ENCODE assay signal across 25 mouse cellular contexts in the genomic region with DNA sequence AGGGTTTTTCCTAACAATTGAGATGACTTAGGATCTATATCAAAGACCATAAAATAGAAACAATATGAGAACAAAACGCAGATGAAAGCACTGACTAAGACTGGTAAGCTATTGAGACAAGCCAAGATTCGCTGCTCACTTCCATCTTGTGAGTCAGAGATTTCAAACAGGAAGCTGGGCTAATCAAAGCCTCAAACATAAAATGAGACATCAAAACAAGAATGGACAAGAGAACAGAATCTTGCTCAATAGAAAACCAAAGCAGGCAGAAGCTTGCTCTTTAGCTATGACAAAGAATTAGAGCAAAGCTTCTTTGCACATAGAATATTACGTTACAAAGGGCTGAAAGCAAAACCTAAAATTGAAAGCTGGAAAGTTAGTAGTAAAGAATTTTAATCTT.
DNase-seq lines count a peak whose midpoint lies in the region; ATAC-seq and TF ChIP-seq lines count a peak whose summit lies in the region.
"Had no signal": no experiment of that assay in that cellular context is flagged by ENCODE, and none has a peak within 500 bp of the region (broad histone marks: within the 10 kb centered on the region; RNA-seq: fewer than 3 reads in every experiment).

No protein-coding gene starts in this region.

- no peak overlapping the region for H3K4me3 ChIP-seq in MEL (ENCODE audit: control insufficient read depth in 1 of 2, insufficient read depth in 1 of 2, low read depth in 2 of 2, low read length in 2 of 2)
- H3K4me3 ChIP-seq in midbrain, embryonic 13.5 days (replicated peaks): no peak overlapping the region
- H3K4me3 ChIP-seq: embryonic facial prominence, embryonic 13.5 days; gastrocnemius, adult 2 months; heart, embryonic 12.5 days; heart, embryonic 15.5 days had no signal

- ATAC-seq in midbrain, embryonic 13.5 days: no peak
- ATAC-seq: forebrain, embryonic 14.5 days; forebrain, postnatal 0 days; hindbrain, postnatal 0 days; inflammation-experienced regulatory T-cells, adult 6 months; intestine, embryonic 16.5 days had no signal

- no peak for TF ChIP-seq RAD21 in MEL (IDR thresholded peaks at IDR 0.05; ENCODE audit: low read depth, low read length)

- 74% methylated on average over 3 of the region's 3 CpGs for WGBS in midbrain, embryonic 13.5 days

- H3K27me3 ChIP-seq in MEL (ENCODE audit: control insufficient read depth in 1 of 2, insufficient read depth in 2 of 2, low read length in 2 of 2): no peaks in the 10 kb centered on the region
- no peaks in the 10 kb centered on the region for H3K27me3 ChIP-seq in midbrain, embryonic 13.5 days
- H3K27me3 ChIP-seq: embryonic facial prominence, embryonic 13.5 days; heart, embryonic 12.5 days; heart, embryonic 15.5 days had no signal

- intact Hi-C loops in left cerebral cortex, postnatal 36 days (cut with DNase I): no loop called here
- intact Hi-C loops in heart, postnatal 10 days (cut with DNase I): no loop called here

- H3K4me1 ChIP-seq in MEL (ENCODE audit: control insufficient read depth in 1 of 2, insufficient read depth in 2 of 2, low read length in 2 of 2): no peaks in the 10 kb centered on the region
- no peaks in the 10 kb centered on the region for H3K4me1 ChIP-seq in midbrain, embryonic 13.5 days (replicated peaks)
- H3K4me1 ChIP-seq: embryonic facial prominence, embryonic 13.5 days; heart, embryonic 12.5 days; heart, embryonic 15.5 days had no signal

- H3K9ac ChIP-seq in MEL (ENCODE audit: control insufficient read depth, low read depth, low read length, poor library complexity, severe bottlenecking): no peak overlapping the region
- no peak overlapping the region for H3K9ac ChIP-seq in midbrain, embryonic 13.5 days (replicated peaks)
- H3K9ac ChIP-seq: embryonic facial prominence, embryonic 13.5 days; forebrain, postnatal 0 days; heart, embryonic 12.5 days; heart, embryonic 15.5 days; hindbrain, embryonic 14.5 days had no signal

- no peaks in the 10 kb centered on the region for H3K36me3 ChIP-seq in MEL (ENCODE audit: control insufficient read depth in 1 of 2, insufficient read depth in 2 of 2, low read length in 2 of 2)
- no peaks in the 10 kb centered on the region for H3K36me3 ChIP-seq in midbrain, embryonic 13.5 days
- H3K36me3 ChIP-seq: embryonic facial prominence, embryonic 13.5 days; heart, embryonic 12.5 days; heart, embryonic 15.5 days had no signal

- no peak overlapping the region for H3K4me2 ChIP-seq in midbrain, embryonic 13.5 days (replicated peaks)
- H3K4me2 ChIP-seq: embryonic facial prominence, embryonic 13.5 days; heart, embryonic 12.5 days; heart, embryonic 15.5 days; hindbrain, embryonic 14.5 days had no signal

- no peak for TF ChIP-seq CTCF in MEL (IDR thresholded peaks at IDR 0.05 in 2 of 3, conservative IDR thresholded peaks at IDR 0.05 in 1 of 3; ENCODE audit: control insufficient read depth in 1 of 3, insufficient read depth in 1 of 3, low read depth in 2 of 3, low read length in 3 of 3, poor library complexity in 1 of 3, severe bottlenecking in 1 of 3)

- no peak overlapping the region for H3K27ac ChIP-seq in MEL (ENCODE audit: control insufficient read depth, low read depth, low read length)
- H3K27ac ChIP-seq in midbrain, embryonic 13.5 days: no peak overlapping the region
- H3K27ac ChIP-seq: embryonic facial prominence, embryonic 13.5 days; gastrocnemius, adult 2 months; heart, embryonic 15.5 days; hindbrain, embryonic 14.5 days; hindbrain, postnatal 0 days had no signal

- no peak for TF ChIP-seq POLR2A in MEL (IDR thresholded peaks at IDR 0.05; ENCODE audit: control insufficient read depth in 1 of 2, insufficient read depth in 1 of 2, low read depth in 1 of 2, low read length in 2 of 2, poor library complexity in 1 of 2)

- no peaks in the 10 kb centered on the region for H3K79me2 ChIP-seq in MEL (ENCODE audit: control insufficient read depth, insufficient read depth, low read length, poor library complexity)

- no peaks in the 10 kb centered on the region for H3K9me3 ChIP-seq in MEL (replicated peaks; ENCODE audit: insufficient read depth, low read length)
- H3K9me3 ChIP-seq in midbrain, embryonic 13.5 days: no peaks in the 10 kb centered on the region
- H3K9me3 ChIP-seq: embryonic facial prominence, embryonic 13.5 days; heart, embryonic 12.5 days; heart, embryonic 15.5 days had no signal

- peak; percentile 12 for DNase-seq in MEL (ENCODE audit: low read depth, low spot score)
- DNase-seq in brain, adult 2 months (ENCODE audit: low read depth, low spot score): peak; percentile 4
- DNase-seq in gonadal fat pad, adult 2 months (ENCODE audit: low read depth): peak; percentile 59
- DNase-seq in left cerebral cortex, postnatal 36 days (ENCODE audit: low spot score in 2 of 2): no peak
- DNase-seq in heart, postnatal 10 days: no peak
- DNase-seq: adrenal gland, adult 2 months; adrenal gland, postnatal 14 days; cerebellum, adult 11-12 months; cerebellum, adult 9-10 months; cerebellum, postnatal 14 days; forebrain, postnatal 0 days; gastrocnemius, adult 2 months; gastrocnemius, postnatal 14 days; heart, adult 18-20 months; heart, postnatal 14 days; heart, postnatal 4 days had no signal

- no peak for TF ChIP-seq EP300 in MEL (IDR thresholded peaks at IDR 0.05; ENCODE audit: low read depth in 1 of 2, low read length in 2 of 2)

TF ChIP-seq in MEL, 35 proteins besides CTCF, POLR2A, EP300 and RAD21:
- TF ChIP-seq ZNF384 (IDR thresholded peaks at IDR 0.05; ENCODE audit: low read depth, low read length): no peak
- TF ChIP-seq MAFK (IDR thresholded peaks at IDR 0.05; ENCODE audit: borderline replicate concordance, low read depth, low read length): no peak
TF ChIP-seq in MEL: peak in this region for 0.

Comparison
In these comparisons a context has a peak if more than half of its experiments do, and no peak if none do; other contexts are left out.
1. DNase-seq: peak in MEL (single experiment), brain, adult 2 months (single experiment) and gonadal fat pad, adult 2 months (single experiment); none in left cerebral cortex, postnatal 36 days (0 of 2) and heart, postnatal 10 days (0 of 2).